ENCODE assay signal across 8 mouse cellular contexts in the genomic region with DNA sequence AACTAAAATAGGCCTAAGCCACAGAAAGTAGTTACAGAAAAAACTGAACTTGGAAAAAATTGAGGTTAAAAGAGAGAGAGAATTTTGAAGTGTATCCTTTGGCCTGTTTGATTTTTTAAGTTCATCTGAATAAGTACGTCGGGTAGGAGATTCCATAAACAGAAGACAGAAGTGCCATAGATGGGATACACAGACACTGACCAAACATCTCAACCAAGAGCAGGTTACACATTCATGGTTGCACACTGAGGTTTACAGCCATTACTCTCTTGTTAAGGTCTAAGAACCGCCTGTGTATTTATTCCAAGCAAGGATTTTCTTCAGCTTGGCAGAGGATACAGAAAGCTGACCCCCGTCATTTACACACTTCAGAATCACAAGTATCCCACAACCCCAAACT. TPM values are rescaled to one million over a fixed set of nuclear protein-coding genes. Genes with fewer than 3 reads are reported as not detected.
DNase-seq lines count a peak whose midpoint lies in the region; ATAC-seq lines count a peak whose summit lies in the region.

Chgb (plus strand) TSS at position 301 of the 400 bp plus-strand sequence.

- ATAC-seq in embryonic facial prominence, embryonic 11.5 days (replicated peaks; ENCODE audit: insufficient number of reproducible peaks, low FRiP score, low TSS enrichment, low read depth), result no peak
- ATAC-seq in neural tube, embryonic 15.5 days (ENCODE audit: low FRiP score), result no peak

- H3K9me3 ChIP-seq in embryonic facial prominence, embryonic 11.5 days (replicated peaks; ENCODE audit: control insufficient read depth, low read length), result no peaks in the 10 kb centered on the region
- H3K9me3 ChIP-seq in neural tube, embryonic 15.5 days (replicated peaks), result no peaks in the 10 kb centered on the region

- H3K9ac ChIP-seq in embryonic facial prominence, embryonic 11.5 days (replicated peaks; ENCODE audit: low read length), result no peak within 1 kb of the TSS
- peak within 1 kb of the TSS; percentile 82 for H3K9ac ChIP-seq in neural tube, embryonic 15.5 days (replicated peaks)

- peak within 1 kb of the TSS; percentile 39 for H3K4me3 ChIP-seq in embryonic facial prominence, embryonic 11.5 days (ENCODE audit: low read depth, low read length)
- H3K4me3 ChIP-seq in neural tube, embryonic 15.5 days (replicated peaks), result peak within 1 kb of the TSS; percentile 69

- H3K27me3 ChIP-seq in embryonic facial prominence, embryonic 11.5 days (ENCODE audit: control insufficient read depth, insufficient read depth, low read length), result no peaks in the 10 kb centered on the region
- H3K27me3 ChIP-seq in neural tube, embryonic 15.5 days (replicated peaks), result no peaks in the 10 kb centered on the region

- H3K27ac ChIP-seq in embryonic facial prominence, embryonic 11.5 days (replicated peaks; ENCODE audit: low read depth, low read length), result 0 out of 2 replicates have a peak within 1 kb of the TSS, but pooled peaks have one; percentile 2
- H3K27ac ChIP-seq in neural tube, embryonic 15.5 days (replicated peaks), result peak within 1 kb of the TSS; percentile 96

- no peaks in the 10 kb centered on the region for H3K4me1 ChIP-seq in embryonic facial prominence, embryonic 11.5 days (ENCODE audit: control insufficient read depth, insufficient read depth, low read length)
- peaks cover 16% of the 10 kb centered on the region for H3K4me1 ChIP-seq in neural tube, embryonic 15.5 days

- WGBS in embryonic facial prominence, embryonic 11.5 days, result 6% methylated on average over 4 of the region's 4 CpGs
- 3% methylated on average over 4 of the region's 4 CpGs for WGBS in neural tube, embryonic 15.5 days

- no peak for DNase-seq in left cerebral cortex, adult 18-20 months (ENCODE audit: low spot score in 2 of 2)
- DNase-seq in left cerebral cortex, adult 11 months (ENCODE audit: low spot score), result no peak
- no peak for DNase-seq in embryonic facial prominence, embryonic 11.5 days (ENCODE audit: low spot score)
- DNase-seq in left cerebral cortex, adult 8-10 months (ENCODE audit: low spot score in 2 of 2), result no peak
- no peak for DNase-seq in spleen, postnatal 14 days (ENCODE audit: low spot score in 2 of 2)
- DNase-seq in thymus, postnatal 25 days, result no peak
- no peak for DNase-seq in heart, postnatal 10 days

- intact Hi-C loops in heart, postnatal 10 days (cut with DNase I), result no loop called here

- H3K36me3 ChIP-seq in embryonic facial prominence, embryonic 11.5 days (replicated peaks; ENCODE audit: control insufficient read depth, insufficient read depth, low read depth, low read length), result no peaks in the 10 kb centered on the region
- H3K36me3 ChIP-seq in neural tube, embryonic 15.5 days, result no peaks in the 10 kb centered on the region

- peak within 1 kb of the TSS; percentile 86 for H3K4me2 ChIP-seq in embryonic facial prominence, embryonic 11.5 days (ENCODE audit: low read depth, low read length)
- H3K4me2 ChIP-seq in neural tube, embryonic 15.5 days, result peak within 1 kb of the TSS; percentile 70

RNA-seq across cellular contexts. Expression of gene Chgb, which starts in this region (rescaled TPM):
- 100 to 1,000 TPM; 266 to 279 TPM for total RNA-seq in left cerebral cortex, adult 18-20 months (2021)
- 3.5 and 4.4 TPM in 2 replicates for polyA plus RNA-seq in embryonic facial prominence, embryonic 11.5 days (2014; fragmentation: Nextera tagmentation; extraction: Ambion mirVana)
- 100 to 1,000 TPM; 213 to 265 (median 237) TPM for total RNA-seq in left cerebral cortex, adult 8-10 months (2022)
- polyA plus RNA-seq in neural tube, embryonic 15.5 days (2015; fragmentation: Nextera tagmentation; extraction: Ambion mirVana), result 97.7 and 109 TPM in 2 replicates
- total RNA-seq in heart, postnatal 10 days (2021), result under 1 TPM; 0.42 to 0.50 TPM

Comparison
In these comparisons a context has a peak if more than half of its experiments do, and no peak if none do; other contexts are left out.
1. RNA of gene Chgb (total RNA-seq): 266 to 279 TPM in left cerebral cortex, adult 18-20 months and 213 to 265 TPM in left cerebral cortex, adult 8-10 months; 0.42 to 0.50 TPM in heart, postnatal 10 days; every median in the first group is over 100 times any median in the second.
2. RNA of gene Chgb (polyA plus RNA-seq): 97.7 to 109 TPM in neural tube, embryonic 15.5 days; 3.5 to 4.4 TPM in embryonic facial prominence, embryonic 11.5 days; every median in the first group is over 10 times any median in the second.